In genomic region chr5:114070858-114071257, GRCm38 (mm10) we compare ENCODE assay signal across 2 mouse cellular contexts.
TF ChIP-seq lines count a peak whose summit lies in the region.

No protein-coding gene starts in this region.

TF ChIP-seq in CH12.LX, 34 proteins besides CTCF, POLR2A, EP300 and RAD21:
- TF ChIP-seq E2F4 (IDR thresholded peaks at IDR 0.05; ENCODE audit: insufficient replicate concordance, low read depth, low read length) (no peak), MEF2A (IDR thresholded peaks at IDR 0.05; ENCODE audit: borderline replicate concordance, low read depth, low read length) (no peak), USF1 (IDR thresholded peaks at IDR 0.05; ENCODE audit: low read depth, low read length) (no peak), ZKSCAN1 (IDR thresholded peaks at IDR 0.05; ENCODE audit: borderline replicate concordance, low read depth, low read length) (no peak), POLR2AphosphoS2 (IDR thresholded peaks at IDR 0.05; ENCODE audit: low read depth, low read length) (no peak), TBP (conservative IDR thresholded peaks at IDR 0.05; ENCODE audit: low read depth, low read length) (no peak), PAX5 (IDR thresholded peaks at IDR 0.05; ENCODE audit: low read length) (no peak), SMC3 (IDR thresholded peaks at IDR 0.05; ENCODE audit: low read depth, low read length) (no peak), ZNF384 (IDR thresholded peaks at IDR 0.05; ENCODE audit: low read depth, low read length) (no peak), KAT2A (IDR thresholded peaks at IDR 0.05; ENCODE audit: insufficient replicate concordance, low read length) (no peak), USF2 (conservative IDR thresholded peaks at IDR 0.05; ENCODE audit: low read depth, low read length) (no peak), ZMIZ1 (IDR thresholded peaks at IDR 0.05; ENCODE audit: low read depth, low read length) (no peak), JUN (IDR thresholded peaks at IDR 0.05; ENCODE audit: insufficient read depth, low read depth, low read length) (no peak), BHLHE40 (IDR thresholded peaks at IDR 0.05; ENCODE audit: low read depth, low read length) (no peak)

TF ChIP-seq in ES-E14, 5 proteins besides CTCF, POLR2A, EP300 and RAD21:
- TF ChIP-seq ZNF384 (IDR thresholded peaks at IDR 0.05; ENCODE audit: low read depth, low read length), result no peak
- TF ChIP-seq ZC3H11A (IDR thresholded peaks at IDR 0.05; ENCODE audit: borderline replicate concordance, low read depth, low read length), result 0 out of 2 replicates have a peak, but pooled peaks have one; percentile 1
